Mouse (Mus musculus): ENCODE measurements around the gene Tmem104.

Gene Tmem104

GRCm38 (mm10) chr11:115202756-115203155, 15.5 kb downstream of the Tmem104 start:
- no peak for DNase-seq

- no peak for DNase-seq
Observed at GRCm38 (mm10) chr11:115208126-115208525, 20.8 kb downstream of the Tmem104 start.

- DNase-seq, result no peak
Observed at GRCm38 (mm10) chr11:115208776-115209732, 21.8 kb downstream of the Tmem104 start.

GRCm38 (mm10) chr11:115209958-115210357, 22.7 kb downstream of the Tmem104 start:
- no peak for DNase-seq

DNA sequence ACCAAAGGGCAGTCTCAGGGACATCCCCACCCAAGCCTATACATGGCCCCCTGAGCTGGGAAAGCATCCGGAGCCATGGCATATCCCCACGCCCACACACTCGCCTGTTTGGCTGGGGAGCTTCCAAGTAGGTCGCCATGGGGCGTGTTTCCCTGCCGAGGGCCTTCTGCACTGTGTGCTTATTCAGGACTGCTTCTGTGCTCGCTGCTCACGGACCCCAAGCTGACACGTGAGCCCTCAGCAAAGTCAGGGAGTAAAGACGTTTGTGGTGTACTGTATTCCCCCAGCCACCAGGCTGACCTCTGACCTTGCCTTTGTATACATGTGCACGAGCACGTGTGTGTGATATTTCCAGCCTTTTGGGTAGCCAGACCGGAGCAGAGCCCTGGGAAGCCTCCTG, 24.8 kb downstream of the Tmem104 start:
- DNase-seq, result peak; percentile 89

DNA sequence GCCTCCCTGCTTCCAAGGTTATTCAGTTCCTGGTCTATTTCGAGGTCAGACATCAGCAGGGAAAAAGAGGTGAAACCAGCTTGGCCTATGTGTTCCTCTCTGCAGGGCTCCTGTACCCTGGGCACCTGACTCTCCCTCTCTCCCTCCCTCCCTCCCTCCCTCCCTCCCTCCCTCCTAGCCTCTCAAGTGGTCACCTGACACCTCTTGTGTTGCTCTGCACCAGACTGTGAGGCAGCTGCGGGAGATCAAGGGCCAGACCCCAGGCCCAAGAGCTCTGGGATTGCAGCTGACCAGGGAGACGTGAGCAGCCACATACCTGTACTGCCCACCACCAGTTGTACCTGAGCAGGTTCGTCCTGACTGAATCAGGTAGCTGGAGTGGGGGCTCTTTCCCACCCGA, 27.8 kb downstream of the Tmem104 start:
- no peak for DNase-seq

- DNase-seq, result peak; percentile 97
Observed at GRCm38 (mm10) chr11:115217439-115218410, 30.4 kb downstream of the Tmem104 start.

- DNase-seq, result no peak
Observed at GRCm38 (mm10) chr11:115219263-115219662, 32.0 kb downstream of the Tmem104 start.

GRCm38 (mm10) chr11:115219685-115220084, 32.4 kb downstream of the Tmem104 start:
- DNase-seq, result no peak

- no peak for DNase-seq
Observed at GRCm38 (mm10) chr11:115222077-115222476, 34.8 kb downstream of the Tmem104 start.

DNA sequence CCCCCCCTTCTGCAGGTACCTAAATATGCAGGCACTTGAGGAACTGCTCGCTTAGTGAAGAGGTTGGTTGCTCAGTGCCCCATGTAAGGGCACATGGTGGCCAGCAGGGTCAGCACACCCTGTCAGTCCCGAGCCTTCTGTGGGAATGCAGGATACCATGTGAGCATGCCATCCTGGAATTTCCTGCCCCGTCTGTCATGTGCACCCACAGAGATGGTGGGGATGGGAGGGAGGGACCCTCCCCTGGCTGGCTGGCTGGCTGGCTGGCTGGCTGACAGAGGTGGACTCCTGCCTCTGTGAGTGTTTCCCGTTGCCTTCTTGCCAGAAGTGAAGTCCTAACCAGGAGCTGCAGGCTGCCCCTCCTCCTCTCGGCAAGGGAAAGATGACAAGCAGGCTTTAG, 35.3 kb downstream of the Tmem104 start:
- no peak for DNase-seq

- no peak for DNase-seq
Observed at GRCm38 (mm10) chr11:115223451-115223850, 36.2 kb downstream of the Tmem104 start.

GRCm38 (mm10) chr11:115223877-115224276, 36.6 kb downstream of the Tmem104 start:
- DNase-seq, result no peak

- DNase-seq, result peak; percentile 81
Observed at GRCm38 (mm10) chr11:115224889-115225288, 37.6 kb downstream of the Tmem104 start.

- DNase-seq, result no peak
Observed at GRCm38 (mm10) chr11:115225301-115225700, 38.0 kb downstream of the Tmem104 start.

DNA sequence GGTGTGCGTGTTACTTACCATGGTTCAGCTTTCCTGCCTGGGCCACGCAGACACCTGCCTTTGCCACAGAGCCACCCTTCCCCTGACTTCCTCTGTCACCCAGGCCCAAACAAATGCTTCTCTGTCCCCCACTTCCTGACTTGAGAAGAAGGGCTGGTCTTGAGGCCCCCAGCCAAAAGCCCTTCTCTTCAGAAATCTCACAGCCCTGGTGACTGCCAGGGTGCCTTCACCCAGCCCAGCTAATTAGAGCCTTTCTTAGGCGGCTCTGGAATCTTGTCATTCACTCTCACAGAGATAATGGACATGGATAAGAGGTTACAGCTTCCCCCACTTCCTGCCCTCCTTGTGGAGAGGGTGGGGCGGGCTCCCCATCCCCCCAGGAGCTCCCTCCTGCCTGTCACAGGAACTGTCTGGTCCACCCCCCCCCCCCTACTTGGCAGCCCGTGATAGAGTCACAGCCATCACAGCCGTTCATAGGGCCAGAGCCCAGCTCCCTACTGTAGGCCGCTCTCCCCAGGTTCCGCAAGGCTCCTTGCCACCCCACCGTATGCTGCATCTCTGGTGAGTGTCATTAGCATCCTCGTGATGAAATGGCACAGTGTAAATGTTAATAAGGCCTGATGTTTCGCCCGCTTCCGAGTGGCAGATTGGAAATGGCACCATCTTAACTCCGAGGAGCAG, 39.7 kb downstream of the Tmem104 start:
- no peak for DNase-seq

DNA sequence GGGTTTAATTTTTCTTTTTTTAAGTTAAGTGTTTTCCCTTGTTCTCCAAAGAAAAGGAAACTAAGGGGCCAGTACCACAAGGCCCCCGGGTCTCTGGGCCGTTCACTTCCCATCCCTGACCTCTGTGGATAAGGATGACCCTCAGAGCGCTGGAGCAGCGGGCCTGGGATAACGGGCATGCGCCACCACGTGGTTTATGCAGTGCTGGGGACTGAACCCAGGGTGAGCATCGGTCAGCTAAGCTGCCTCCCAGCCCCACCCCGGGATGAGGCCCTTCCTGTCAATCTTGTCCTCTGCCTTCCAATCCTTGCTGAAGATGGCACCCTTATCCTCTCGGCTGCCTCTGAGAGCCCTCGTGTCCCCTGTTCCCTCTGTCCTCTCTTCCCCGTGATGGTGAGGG, 40.4 kb downstream of the Tmem104 start:
- DNase-seq, result no peak

DNA sequence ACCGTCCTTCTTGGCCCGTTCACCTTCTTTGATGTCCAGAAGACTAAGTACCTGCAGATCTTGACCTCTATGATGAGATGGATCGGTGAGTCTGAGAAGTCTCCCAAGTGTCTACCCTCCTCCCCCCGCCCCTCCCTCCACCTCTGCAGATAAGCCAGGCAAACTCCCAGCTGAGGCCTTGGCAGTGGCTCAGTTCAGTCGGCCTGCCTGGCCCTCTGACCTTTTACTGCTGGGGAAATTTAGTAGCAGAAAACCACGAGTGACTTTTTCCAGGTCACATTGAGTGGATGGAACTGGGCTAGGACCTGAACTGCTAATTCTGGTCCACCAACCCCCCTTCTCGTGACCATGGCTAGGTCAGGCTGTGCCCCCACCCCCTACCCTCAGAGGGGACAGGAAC, 41.1 kb downstream of the Tmem104 start:
- no peak for DNase-seq

DNA sequence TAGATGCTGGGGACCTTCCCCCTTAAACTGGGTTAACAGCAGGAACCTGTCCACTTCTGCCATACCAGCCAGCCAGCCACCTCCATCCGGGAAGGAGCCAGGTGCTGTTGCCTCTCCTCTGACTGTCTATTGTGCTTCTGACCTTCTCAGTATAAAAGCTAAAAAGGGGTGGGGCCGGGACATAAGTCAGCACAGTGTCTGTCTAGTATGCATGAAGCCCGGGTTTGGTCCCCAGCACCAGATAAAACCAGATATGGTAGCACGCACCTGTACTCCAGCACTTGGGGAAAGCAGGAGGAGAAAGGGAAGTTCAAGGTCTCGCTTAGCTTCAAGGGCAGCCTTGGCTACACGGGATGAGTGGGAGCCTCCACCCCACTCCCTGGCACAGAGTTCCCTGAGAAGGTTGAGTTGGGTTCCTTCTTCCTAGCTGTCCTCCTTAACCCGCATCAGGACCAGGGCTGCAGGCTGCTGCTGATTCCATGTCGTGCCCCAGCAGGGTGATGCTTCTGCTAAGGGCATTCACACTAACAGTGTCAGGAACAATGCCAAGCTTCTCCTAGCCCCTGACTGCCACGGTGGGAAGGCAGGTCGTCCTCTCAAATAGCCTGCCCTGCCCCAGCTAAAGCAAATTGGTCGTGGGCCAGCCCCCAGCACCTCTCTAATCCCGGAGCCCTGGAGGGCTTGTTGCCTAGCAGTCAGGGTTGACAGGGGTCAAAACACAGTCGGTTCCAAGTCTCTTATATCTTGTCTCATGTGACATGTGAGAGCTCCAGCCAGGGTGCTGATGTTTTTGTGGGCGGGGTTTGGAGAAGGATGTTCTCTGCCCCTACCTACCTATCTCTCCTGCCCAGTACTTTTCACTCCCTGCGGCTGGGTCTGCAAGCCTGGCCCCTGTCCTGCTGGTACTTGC, 42.0 kb downstream of the Tmem104 start:
- no peak for DNase-seq

- no peak for DNase-seq
Observed at GRCm38 (mm10) chr11:115231168-115231915, 44.1 kb downstream of the Tmem104 start.

GRCm38 (mm10) chr11:115231924-115232323, 44.6 kb downstream of the Tmem104 start:
- no peak for DNase-seq
